Mouse (Mus musculus): ENCODE measurements around the gene Styx.

- TF ChIP-seq CTCF (IDR thresholded peaks at IDR 0.05; ENCODE audit: low read depth) (no peak), EP300 (IDR thresholded peaks at IDR 0.05; ENCODE audit: low read depth) (no peak)
These were observed 32.9 kb upstream of the Styx start for GRCm38 (mm10) chr14:45317921-45318411.
